Mouse (Mus musculus) forebrain, embryonic 15.5 days (tissue): Measurements from ENCODE around the gene Astn2. TPM values are rescaled to one million over a fixed set of nuclear protein-coding genes. Genes with fewer than 3 reads are reported as not detected.

Experiments
- ATAC-seq: fragments of 200-750 bp; cut with Nextera tagmentation; replicated peaks from 2 replicates; pipeline ENCODE4 v1.8.0; 2017; ENCODE audit warnings: mild to moderate bottlenecking, moderate TSS enrichment, moderate library complexity
- H3K27ac ChIP-seq: fragments of 300-500 bp; sonication (generic); replicated peaks from 2 replicates; pipeline ENCODE4 v1.5.1; 2015; ENCODE audit warnings: mild to moderate bottlenecking, inconsistent platforms
- H3K27me3 ChIP-seq: fragments of 300-500 bp; sonication (generic); 2 replicates; pipeline ENCODE4 v1.6.1; 2015; ENCODE audit warnings: inconsistent platforms
- H3K36me3 ChIP-seq: fragments of 300-500 bp; sonication (generic); 2 replicates; pipeline ENCODE4 v1.6.1; 2015; ENCODE audit warnings: mild to moderate bottlenecking, inconsistent platforms
- H3K4me1 ChIP-seq: fragments of 300-500 bp; sonication (generic); 2 replicates; pipeline ENCODE4 v1.6.1; 2015; ENCODE audit warnings: inconsistent platforms
- H3K4me2 ChIP-seq: fragments of 300-500 bp; sonication (generic); replicated peaks from 2 replicates; pipeline ENCODE4 v1.6.1; 2015; ENCODE audit warnings: mild to moderate bottlenecking, inconsistent platforms
- H3K4me3 ChIP-seq: fragments of 300-500 bp; sonication (generic); 2 replicates; pipeline ENCODE4 v1.5.1; 2015; ENCODE audit warnings: mild to moderate bottlenecking, inconsistent platforms
- H3K9ac ChIP-seq: fragments of 300-500 bp; sonication (generic); replicated peaks from 2 replicates; pipeline ENCODE4 v1.6.1; 2015; ENCODE audit warnings: mild to moderate bottlenecking, inconsistent platforms
- H3K9me3 ChIP-seq: fragments of 300-500 bp; sonication (generic); 2 replicates; pipeline ENCODE4 v1.6.1; 2016; ENCODE audit warnings: inconsistent platforms
- WGBS: fragments of 180-500 bp; shearing (Covaris S2); methylation state at CpG from one replicate; pipeline ENCODE4 v1.1.7; 2015; ENCODE audit warnings: mixed read lengths; 5-methylcytosine and 5-hydroxymethylcytosine counted together
- polyA plus RNA-seq: library from polyadenylated mRNA; unstranded; fragments of >200 nt; fragmentation: Nextera tagmentation; extraction: Ambion mirVana; gene quantifications from 2 replicates; pipeline ENCODE4 v1.2.1, GENCODE M21; 2015

Gene Astn2
- polyA plus RNA-seq, 1 experiment from 2014 or later, result 1.4 TPM

- H3K4me3 ChIP-seq, result no peak overlapping the region
- H3K9me3 ChIP-seq, result no peaks in the 10 kb centered on the region
- WGBS, result 70% methylated on average over 3 of the region's 3 CpGs
- H3K9ac ChIP-seq, result no peak overlapping the region
- H3K4me2 ChIP-seq, result no peak overlapping the region
- no peaks in the 10 kb centered on the region for H3K4me1 ChIP-seq
- H3K27me3 ChIP-seq, result no peaks in the 10 kb centered on the region
- no peak for ATAC-seq
- no peak overlapping the region for H3K27ac ChIP-seq
- H3K36me3 ChIP-seq, result no peaks in the 10 kb centered on the region
Observed at GRCm38 (mm10) chr4:65396806-65397205, 1007.6 kb downstream of the Astn2 start.

- no peaks in the 10 kb centered on the region for H3K27me3 ChIP-seq
- no peaks in the 10 kb centered on the region for H3K36me3 ChIP-seq
- WGBS, result 87% methylated on average over 4 of the region's 4 CpGs
- no peak overlapping the region for H3K9ac ChIP-seq
- no peaks in the 10 kb centered on the region for H3K9me3 ChIP-seq
- H3K4me1 ChIP-seq, result no peaks in the 10 kb centered on the region
- no peak for ATAC-seq
- no peak overlapping the region for H3K4me3 ChIP-seq
- no peak overlapping the region for H3K4me2 ChIP-seq
- no peak overlapping the region for H3K27ac ChIP-seq
Observed at GRCm38 (mm10) chr4:65391001-65391400, 1013.4 kb downstream of the Astn2 start.

DNA sequence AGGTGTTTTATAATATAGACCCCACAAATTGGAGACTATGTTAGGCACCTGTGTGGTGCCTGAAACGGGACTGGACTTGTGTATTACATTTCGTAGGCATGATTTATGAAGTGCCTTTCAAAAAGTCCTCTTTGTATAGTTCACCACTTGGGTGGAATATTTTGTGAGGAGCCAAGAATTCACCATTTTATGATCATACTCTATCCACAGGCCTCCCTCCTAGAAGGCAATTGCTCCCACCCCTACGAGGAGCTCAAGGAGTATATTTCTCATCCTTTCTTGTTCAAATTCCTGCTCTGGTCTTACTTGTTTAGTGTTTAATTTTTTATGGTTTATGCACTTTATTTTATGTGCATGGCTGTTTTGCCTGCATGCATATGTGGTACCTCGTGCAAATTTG, 1021.3 kb downstream of the Astn2 start:
- Histone ChIP-seq H3K4me2 (no peak overlapping the region), H3K4me1 (no peaks in the 10 kb centered on the region), H3K4me3 (no peak overlapping the region), H3K27ac (no peak overlapping the region), H3K9me3 (no peaks in the 10 kb centered on the region), H3K27me3 (no peaks in the 10 kb centered on the region), H3K36me3 (no peaks in the 10 kb centered on the region), H3K9ac (no peak overlapping the region)
- no peak for ATAC-seq
- 93% methylated on average over 4 of the region's 4 CpGs for WGBS

GRCm38 (mm10) chr4:65379461-65379860, 1025.0 kb downstream of the Astn2 start:
- ATAC-seq, result no peak
- Histone ChIP-seq H3K9ac (no peak overlapping the region), H3K9me3 (no peaks in the 10 kb centered on the region), H3K36me3 (no peaks in the 10 kb centered on the region), H3K4me3 (no peak overlapping the region), H3K27ac (no peak overlapping the region), H3K27me3 (no peaks in the 10 kb centered on the region), H3K4me1 (no peaks in the 10 kb centered on the region), H3K4me2 (no peak overlapping the region)
- 97% methylated on average over 4 of the region's 4 CpGs for WGBS

DNA sequence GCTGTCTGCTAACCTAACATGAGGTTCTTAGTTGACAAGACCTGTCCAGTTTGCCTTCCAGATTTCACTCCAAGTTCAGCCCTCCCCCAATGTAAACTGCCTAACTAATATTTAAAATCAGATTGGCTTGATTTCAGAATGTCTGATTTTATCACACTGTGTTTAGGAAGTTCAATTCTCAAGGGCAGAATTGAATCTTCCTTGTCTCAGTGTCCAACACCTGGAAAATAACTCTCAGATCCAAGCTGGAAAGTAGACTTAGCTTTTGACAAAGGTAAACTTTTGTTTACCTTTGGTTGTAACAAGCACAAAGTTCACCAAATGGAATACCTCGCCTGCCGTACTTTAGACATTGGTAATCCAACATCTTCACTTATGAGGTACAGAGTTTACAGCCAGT, 1027.8 kb downstream of the Astn2 start:
- no peak overlapping the region for H3K4me2 ChIP-seq
- no peaks in the 10 kb centered on the region for H3K9me3 ChIP-seq
- no peak overlapping the region for H3K4me3 ChIP-seq
- no peak overlapping the region for H3K9ac ChIP-seq
- H3K4me1 ChIP-seq, result no peaks in the 10 kb centered on the region
- H3K36me3 ChIP-seq, result no peaks in the 10 kb centered on the region
- WGBS, result 94% methylated on average over 2 of the region's 2 CpGs
- H3K27ac ChIP-seq, result no peak overlapping the region
- no peaks in the 10 kb centered on the region for H3K27me3 ChIP-seq
- no peak for ATAC-seq

DNA sequence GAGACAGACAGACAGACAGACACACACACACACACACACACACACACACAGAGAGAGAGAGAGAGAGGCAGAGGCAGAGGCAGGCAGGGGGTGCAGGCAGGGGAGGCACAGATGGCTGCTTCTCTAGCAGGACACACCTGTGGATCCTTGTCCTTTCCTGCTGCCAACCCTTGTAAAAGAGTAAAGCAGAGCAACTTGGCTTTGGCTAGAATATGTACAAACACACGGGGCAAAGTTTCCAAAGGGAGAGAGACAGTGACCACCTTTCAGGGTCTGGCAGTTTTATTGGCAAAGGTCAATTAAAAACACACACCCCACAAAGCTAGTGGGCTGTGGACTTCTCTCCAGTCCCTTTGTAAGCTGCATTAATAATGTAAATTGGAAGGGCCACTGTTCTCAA, 1030.6 kb downstream of the Astn2 start:
- Histone ChIP-seq H3K27me3 (no peaks in the 10 kb centered on the region), H3K27ac (no peak overlapping the region), H3K36me3 (no peaks in the 10 kb centered on the region), H3K9me3 (no peaks in the 10 kb centered on the region), H3K4me3 (no peak overlapping the region), H3K4me2 (no peak overlapping the region), H3K4me1 (no peaks in the 10 kb centered on the region), H3K9ac (no peak overlapping the region)
- 64% methylated on average over 1 of the region's 1 CpGs for WGBS
- ATAC-seq, result no peak

- WGBS, result 88% methylated on average over 3 of the region's 3 CpGs
- Histone ChIP-seq H3K27ac (no peak overlapping the region), H3K4me3 (no peak overlapping the region)
Observed at GRCm38 (mm10) chr4:65372731-65373130, 1031.7 kb downstream of the Astn2 start.

DNA sequence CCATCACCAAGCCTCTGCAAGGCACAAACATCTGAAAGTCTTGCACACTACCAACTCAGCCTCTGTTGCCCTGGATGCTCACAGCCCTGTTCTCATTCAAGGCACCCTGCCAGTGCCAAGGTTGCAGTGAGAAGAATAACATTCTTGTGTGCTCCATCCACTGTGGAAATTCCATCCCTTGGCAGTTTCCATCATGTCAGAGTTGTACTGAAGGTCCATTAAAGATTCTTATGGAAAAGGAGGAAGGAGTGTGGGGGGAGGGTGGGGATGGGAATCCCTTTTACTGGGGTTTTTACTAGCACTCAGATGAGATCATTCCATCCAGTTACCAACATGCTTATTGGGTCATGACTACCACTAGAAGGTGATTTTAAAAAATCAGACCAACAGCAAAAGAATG, 1037.3 kb downstream of the Astn2 start:
- Histone ChIP-seq H3K27ac (no peak overlapping the region), H3K4me1 (no peaks in the 10 kb centered on the region), H3K27me3 (no peaks in the 10 kb centered on the region), H3K9ac (no peak overlapping the region), H3K4me3 (no peak overlapping the region), H3K36me3 (no peaks in the 10 kb centered on the region), H3K4me2 (no peak overlapping the region), H3K9me3 (no peaks in the 10 kb centered on the region)
- ATAC-seq, result no peak

More at GRCm38 (mm10) chr4:65372731-65373130, 1031.7 kb downstream of the Astn2 start:
- no peak overlapping the region for H3K4me2 ChIP-seq
- H3K36me3 ChIP-seq, result no peaks in the 10 kb centered on the region
- H3K27me3 ChIP-seq, result no peaks in the 10 kb centered on the region
- no peaks in the 10 kb centered on the region for H3K4me1 ChIP-seq
- H3K9me3 ChIP-seq, result no peaks in the 10 kb centered on the region
- no peak overlapping the region for H3K9ac ChIP-seq
- ATAC-seq, result no peak

DNA sequence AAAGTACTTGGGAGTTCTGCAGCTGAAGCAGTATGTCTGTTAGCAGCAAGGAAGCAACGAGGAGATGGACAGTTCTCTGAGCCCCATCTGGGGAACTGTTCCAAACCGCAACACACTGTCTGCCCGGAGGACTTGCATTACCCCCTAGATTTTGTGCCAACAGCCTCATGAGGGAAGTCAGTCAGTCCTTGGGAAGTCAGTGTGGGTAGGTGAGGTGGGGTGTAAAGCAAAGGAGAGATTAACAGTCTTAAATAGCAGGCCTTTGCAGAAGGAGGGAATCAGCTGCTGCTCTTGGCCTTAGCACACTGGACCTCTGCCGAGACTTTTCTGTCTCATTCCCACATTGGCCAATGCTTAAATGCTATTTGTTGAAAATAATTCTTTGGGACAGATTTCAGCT, 1049.8 kb downstream of the Astn2 start:
- H3K9me3 ChIP-seq, result no peaks in the 10 kb centered on the region
- H3K27ac ChIP-seq, result no peak overlapping the region
- no peak for ATAC-seq
- 55% methylated on average over 4 of the region's 4 CpGs for WGBS
- no peaks in the 10 kb centered on the region for H3K4me1 ChIP-seq
- H3K4me2 ChIP-seq, result no peak overlapping the region
- H3K9ac ChIP-seq, result no peak overlapping the region
- H3K27me3 ChIP-seq, result no peaks in the 10 kb centered on the region
- no peaks in the 10 kb centered on the region for H3K36me3 ChIP-seq
- no peak overlapping the region for H3K4me3 ChIP-seq

DNA sequence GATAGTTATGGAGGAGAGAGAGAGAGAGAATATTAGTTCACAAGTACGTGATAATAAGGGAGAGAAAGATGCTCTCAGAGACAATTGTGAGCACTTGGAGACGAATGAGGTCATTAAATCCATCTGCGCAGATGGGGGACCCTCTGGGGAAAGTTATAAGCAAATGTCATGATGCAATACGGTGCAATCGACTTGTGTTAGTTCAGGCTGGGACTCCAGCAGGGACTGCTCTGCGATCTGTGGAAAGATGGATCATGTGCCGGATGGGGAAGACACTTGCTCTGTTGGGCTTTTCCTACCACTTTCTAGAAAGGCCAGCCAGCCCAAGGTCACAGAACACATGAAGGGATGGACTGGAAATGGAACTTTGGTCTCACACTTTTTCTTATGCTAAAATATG, 1053.9 kb downstream of the Astn2 start:
- ATAC-seq, result no peak
- no peak overlapping the region for H3K27ac ChIP-seq
- no peak overlapping the region for H3K4me2 ChIP-seq
- no peaks in the 10 kb centered on the region for H3K9me3 ChIP-seq
- WGBS, result 85% methylated on average over 7 of the region's 7 CpGs
- no peak overlapping the region for H3K9ac ChIP-seq
- no peak overlapping the region for H3K4me3 ChIP-seq
- no peaks in the 10 kb centered on the region for H3K36me3 ChIP-seq
- H3K4me1 ChIP-seq, result no peaks in the 10 kb centered on the region
- no peaks in the 10 kb centered on the region for H3K27me3 ChIP-seq

GRCm38 (mm10) chr4:65341766-65342165, 1062.6 kb downstream of the Astn2 start:
- H3K36me3 ChIP-seq, result no peaks in the 10 kb centered on the region
- H3K27me3 ChIP-seq, result no peaks in the 10 kb centered on the region
- no peak overlapping the region for H3K4me3 ChIP-seq
- H3K4me1 ChIP-seq, result no peaks in the 10 kb centered on the region
- 84% methylated on average over 3 of the region's 3 CpGs for WGBS
- no peaks in the 10 kb centered on the region for H3K9me3 ChIP-seq
- H3K4me2 ChIP-seq, result no peak overlapping the region
- no peak overlapping the region for H3K27ac ChIP-seq
- no peak for ATAC-seq
- no peak overlapping the region for H3K9ac ChIP-seq

GRCm38 (mm10) chr4:65333718-65334117, 1070.7 kb downstream of the Astn2 start:
- no peak overlapping the region for H3K27ac ChIP-seq
- WGBS, result 28% methylated on average over 1 of the region's 1 CpGs
- H3K4me1 ChIP-seq, result no peaks in the 10 kb centered on the region
- no peak overlapping the region for H3K4me2 ChIP-seq
- no peaks in the 10 kb centered on the region for H3K27me3 ChIP-seq
- 0 out of 2 replicates have a peak, but pooled peaks have one; percentile 32 for ATAC-seq
- no peaks in the 10 kb centered on the region for H3K9me3 ChIP-seq
- H3K4me3 ChIP-seq, result no peak overlapping the region
- no peaks in the 10 kb centered on the region for H3K36me3 ChIP-seq
- H3K9ac ChIP-seq, result no peak overlapping the region
